Mouse (Mus musculus) spleen, postnatal 4 days (tissue): ENCODE results near the gene Pnmal1.

Experiments
- DNase-seq, 2 experiments: peaks; one replicate each; pipeline ENCODE4 v3.0.0; 2022; ENCODE audit warnings: low spot score in 2 of 2

Gene Pnmal1

GRCm38 (mm10) chr7:16924037-16924834 is 35.2 kb upstream of the Pnmal1 start, which contains the start of gene Calm3:
Calm3 (minus strand) TSS chr7:16924114.
- peak; percentile 99 to 100 for DNase-seq

GRCm38 (mm10) chr7:16928341-16928740 is 31.1 kb upstream of the Pnmal1 start:
- DNase-seq: no peak

GRCm38 (mm10) chr7:16930850-16931249 is 28.6 kb upstream of the Pnmal1 start:
- peak; percentile 59 to 85 for DNase-seq

GRCm38 (mm10) chr7:16931968-16932627 is 27.4 kb upstream of the Pnmal1 start:
- peak; percentile 79 to 94 for DNase-seq

- DNase-seq: no peak
These were observed 26.5 kb upstream of the Pnmal1 start for GRCm38 (mm10) chr7:16932704-16933577.

GRCm38 (mm10) chr7:16937312-16937711 is 22.2 kb upstream of the Pnmal1 start:
- DNase-seq: peak in 1 of 2 experiments; percentile 71

- no peak for DNase-seq
These were observed 21.2 kb upstream of the Pnmal1 start for GRCm38 (mm10) chr7:16938117-16938791.

- no peak for DNase-seq
These were observed 19.2 kb upstream of the Pnmal1 start for GRCm38 (mm10) chr7:16940292-16940691.

GRCm38 (mm10) chr7:16942861-16943260 is 16.6 kb upstream of the Pnmal1 start:
- no peak for DNase-seq

- DNase-seq: peak; percentile 62 to 82
These were observed 15.2 kb upstream of the Pnmal1 start, which contains the start of gene Pnmal2 for GRCm38 (mm10) chr7:16944061-16944807. Pnmal2 (plus strand) TSS chr7:16944682.

- DNase-seq: no peak
These were observed 14.6 kb upstream of the Pnmal1 start for GRCm38 (mm10) chr7:16944808-16945315.

- no peak for DNase-seq
These were observed 14.1 kb upstream of the Pnmal1 start for GRCm38 (mm10) chr7:16945419-16945818.

- no peak for DNase-seq
These were observed 12.8 kb upstream of the Pnmal1 start for GRCm38 (mm10) chr7:16946441-16947348.

- DNase-seq: no peak
These were observed 12.1 kb upstream of the Pnmal1 start for GRCm38 (mm10) chr7:16947349-16947895.

GRCm38 (mm10) chr7:16947959-16948361 is 11.5 kb upstream of the Pnmal1 start:
- DNase-seq: no peak

GRCm38 (mm10) chr7:16948923-16949458 is 10.5 kb upstream of the Pnmal1 start:
- DNase-seq: no peak

GRCm38 (mm10) chr7:16949908-16950841 is 9.3 kb upstream of the Pnmal1 start:
- DNase-seq: peak; percentile 60 to 84
